In genomic region chr9:51070801-51071200, GRCm38 (mm10) we compare ENCODE assay signal across 29 mouse cellular contexts. TPM values are rescaled to one million over a fixed set of nuclear protein-coding genes. Genes with fewer than 3 reads are reported as not detected.
"Had no signal": no experiment of that assay in that cellular context is flagged by ENCODE, and none has a peak within 500 bp of the region (broad histone marks: within the 10 kb centered on the region; RNA-seq: fewer than 3 reads in every experiment).

No protein-coding gene starts in this region.

- DNase-seq: kidney, postnatal 10 days; kidney, postnatal 36 days; layer of hippocampus, postnatal 36 days; liver, embryonic 13.5 days; lung, adult 2 months; lung, postnatal 14 days; lung, postnatal 4 days; retina, postnatal 1 day; right cerebral cortex, postnatal 25 days; spleen, adult 18-20 months; thymus, adult 18-20 months; thymus, postnatal 36 days had no signal

- H3K36me3 ChIP-seq: kidney, embryonic 15.5 days; liver, embryonic 13.5 days; midbrain, embryonic 12.5 days; midbrain, embryonic 15.5 days; neural tube, embryonic 12.5 days; neural tube, embryonic 15.5 days; stomach, embryonic 15.5 days had no signal

- H3K9ac ChIP-seq: kidney, embryonic 15.5 days; liver, embryonic 13.5 days; midbrain, embryonic 12.5 days; midbrain, embryonic 15.5 days; neural tube, embryonic 12.5 days; neural tube, embryonic 15.5 days; stomach, embryonic 15.5 days had no signal

- H3K27ac ChIP-seq: kidney, embryonic 15.5 days; left cerebral cortex, adult 2 months; liver, embryonic 13.5 days; midbrain, embryonic 12.5 days; midbrain, embryonic 15.5 days; neural tube, embryonic 12.5 days; neural tube, embryonic 15.5 days; stomach, embryonic 15.5 days had no signal

- H3K9me3 ChIP-seq: kidney, embryonic 15.5 days; liver, embryonic 13.5 days; midbrain, embryonic 12.5 days; midbrain, embryonic 15.5 days; neural tube, embryonic 12.5 days; neural tube, embryonic 15.5 days; stomach, embryonic 15.5 days had no signal

- H3K4me1 ChIP-seq: stomach, embryonic 15.5 days had no signal

- H3K4me3 ChIP-seq: kidney, embryonic 15.5 days; left cerebral cortex, adult 2 months; liver, embryonic 13.5 days; midbrain, embryonic 12.5 days; midbrain, embryonic 15.5 days; neural tube, embryonic 12.5 days; neural tube, embryonic 15.5 days; stomach, embryonic 15.5 days had no signal

- H3K4me2 ChIP-seq: kidney, embryonic 15.5 days; liver, embryonic 13.5 days; midbrain, embryonic 12.5 days; midbrain, embryonic 15.5 days; neural tube, embryonic 12.5 days; neural tube, embryonic 15.5 days; stomach, embryonic 15.5 days had no signal

- H3K27me3 ChIP-seq: kidney, embryonic 15.5 days; liver, embryonic 13.5 days; neural tube, embryonic 12.5 days; neural tube, embryonic 15.5 days; stomach, embryonic 15.5 days had no signal

- ATAC-seq: midbrain, embryonic 15.5 days had no signal

RNA-seq across cellular contexts. Expression of gene Btg4, which starts 10.1 kb away (rescaled TPM):
- total RNA-seq: layer of hippocampus, adult 8-10 months; layer of hippocampus, postnatal 10 days; layer of hippocampus, postnatal 36 days; left cerebral cortex, adult 2 months; left cerebral cortex, postnatal 10 days; left cerebral cortex, postnatal 36 days; liver, adult 2 months had no signal
- polyA plus RNA-seq: kidney, embryonic 15.5 days; limb, embryonic 11.5 days; limb, embryonic 14.5 days; liver, adult 2 months; liver, embryonic 13.5 days; liver, embryonic 16.5 days; midbrain, embryonic 12.5 days; midbrain, embryonic 15.5 days; neural tube, embryonic 12.5 days; neural tube, embryonic 15.5 days; stomach, embryonic 15.5 days; urinary bladder, adult 2 months had no signal

RNA-seq across cellular contexts. Expression of gene 4833427G06Rik, which starts 31.1 kb away (rescaled TPM):
- total RNA-seq: layer of hippocampus, postnatal 36 days; left cerebral cortex, adult 2 months; left cerebral cortex, postnatal 36 days; liver, adult 2 months; megakaryocyte progenitor cell, adult 5-6 weeks had no signal
- polyA plus RNA-seq: kidney, embryonic 15.5 days; limb, embryonic 11.5 days; liver, adult 2 months; liver, embryonic 13.5 days; liver, embryonic 16.5 days; midbrain, embryonic 12.5 days; stomach, embryonic 15.5 days; urinary bladder, adult 2 months had no signal
